Mouse (Mus musculus): ENCODE results near the gene Pgam5.

The Pgam5 gene

GRCm38 (mm10) chr5:110269141-110270101, at the start of gene Pgam5:
Gene Pgam5, minus strand, starts transcription at chr5:110269913.
- DNase-seq (ENCODE audit: low spot score), result peak; percentile 84

- no peak for DNase-seq (ENCODE audit: low spot score)
Measured at GRCm38 (mm10) chr5:110313127-110313526, 43.4 kb upstream of the Pgam5 start.

- DNase-seq (ENCODE audit: low spot score), result no peak
Measured at GRCm38 (mm10) chr5:110308861-110309260, 39.1 kb upstream of the Pgam5 start.

GRCm38 (mm10) chr5:110300591-110300990, 30.9 kb upstream of the Pgam5 start:
- no peak for DNase-seq (ENCODE audit: low spot score)

GRCm38 (mm10) chr5:110296637-110297036, 26.9 kb upstream of the Pgam5 start:
- no peak for DNase-seq (ENCODE audit: low spot score)

GRCm38 (mm10) chr5:110291649-110292048, 21.9 kb upstream of the Pgam5 start:
- DNase-seq (ENCODE audit: low spot score), result no peak

GRCm38 (mm10) chr5:110287084-110287475, 17.4 kb upstream of the Pgam5 start:
- DNase-seq (ENCODE audit: low spot score), result no peak

DNA sequence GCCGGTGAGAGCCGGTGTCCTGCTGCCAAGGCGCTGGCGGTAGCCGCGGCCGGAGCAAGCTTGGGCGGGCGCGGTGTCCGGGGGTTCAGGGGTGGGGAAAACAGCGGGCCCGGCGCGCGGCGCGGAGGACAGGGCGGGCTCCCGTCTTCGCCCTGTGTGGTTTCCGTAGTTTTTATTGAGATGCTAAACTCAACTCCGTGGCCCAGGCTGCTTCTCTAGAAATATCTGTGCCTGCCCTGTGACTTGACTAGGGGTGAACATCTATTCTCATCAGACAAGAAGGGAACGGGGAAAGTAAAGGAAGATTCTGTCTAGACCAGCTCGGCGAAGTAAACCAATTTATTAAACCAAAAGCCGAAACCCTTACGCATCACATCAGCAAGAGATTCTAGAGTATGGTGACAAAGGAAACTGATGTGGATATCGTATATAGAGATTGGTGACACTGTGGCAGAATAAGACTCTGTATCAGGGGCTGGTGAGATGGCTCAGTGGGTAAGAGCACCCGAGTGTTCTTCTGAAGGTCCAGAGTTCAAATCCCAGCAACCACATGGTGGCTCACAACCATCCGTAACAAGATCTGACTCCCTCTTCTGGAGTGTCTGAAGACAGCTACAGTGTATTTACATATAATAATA, 16.9 kb upstream of the Pgam5 start:
- no peak for DNase-seq (ENCODE audit: low spot score)

- peak; percentile 93 for DNase-seq (ENCODE audit: low spot score)
Measured at GRCm38 (mm10) chr5:110285770-110286445, 16.2 kb upstream of the Pgam5 start, which contains the start of the genes Pxmp2 and Pole. Gene Pxmp2, minus strand, starts transcription at chr5:110286186. Gene Pole, plus strand, starts transcription at chr5:110286306.

DNA sequence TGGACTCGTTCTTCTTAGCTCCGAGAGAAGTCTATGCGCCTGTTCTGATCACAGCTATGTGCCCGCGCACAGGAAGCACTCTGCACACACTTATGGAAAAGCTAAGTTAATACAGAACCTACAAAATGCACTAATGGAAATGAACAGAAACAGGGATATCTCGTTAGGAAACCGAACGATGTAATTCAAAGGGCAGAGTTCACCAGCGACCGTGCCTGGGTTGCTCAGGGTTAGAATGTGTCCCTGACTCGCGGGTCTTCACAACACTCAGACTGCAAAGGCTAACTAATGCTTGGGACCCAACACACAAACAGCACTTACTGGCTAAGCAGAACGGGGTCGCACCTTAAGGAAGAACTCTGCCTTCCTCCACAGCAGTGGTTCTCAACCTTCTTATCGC, 15.4 kb upstream of the Pgam5 start:
- DNase-seq (ENCODE audit: low spot score), result no peak

- peak; percentile 60 for DNase-seq (ENCODE audit: low spot score)
Measured at GRCm38 (mm10) chr5:110284536-110284935, 14.8 kb upstream of the Pgam5 start.

DNA sequence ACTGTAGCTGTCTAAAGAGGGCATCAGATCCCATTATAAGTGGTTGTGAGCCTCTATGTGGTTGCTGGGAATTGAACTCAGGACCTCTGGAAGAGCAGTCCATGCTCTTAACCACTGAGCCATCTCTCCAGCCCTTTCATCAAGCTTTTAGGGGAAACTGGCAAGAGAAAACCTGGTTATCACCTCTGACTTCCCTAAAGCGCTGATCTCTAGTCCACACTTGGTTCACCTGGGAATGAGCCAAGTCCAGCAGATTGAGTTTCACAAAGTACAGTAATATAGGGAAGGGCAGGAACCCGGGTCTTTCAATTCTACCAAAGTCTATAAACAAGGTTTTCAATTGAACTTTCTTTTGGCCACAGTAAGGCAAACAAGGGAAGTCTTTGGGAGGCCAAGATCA, 12.3 kb upstream of the Pgam5 start:
- DNase-seq (ENCODE audit: low spot score), result no peak

- no peak for DNase-seq (ENCODE audit: low spot score)
Measured at GRCm38 (mm10) chr5:110276910-110277309, 7.2 kb upstream of the Pgam5 start.

GRCm38 (mm10) chr5:110276391-110276790, 6.7 kb upstream of the Pgam5 start:
- no peak for DNase-seq (ENCODE audit: low spot score)

DNA sequence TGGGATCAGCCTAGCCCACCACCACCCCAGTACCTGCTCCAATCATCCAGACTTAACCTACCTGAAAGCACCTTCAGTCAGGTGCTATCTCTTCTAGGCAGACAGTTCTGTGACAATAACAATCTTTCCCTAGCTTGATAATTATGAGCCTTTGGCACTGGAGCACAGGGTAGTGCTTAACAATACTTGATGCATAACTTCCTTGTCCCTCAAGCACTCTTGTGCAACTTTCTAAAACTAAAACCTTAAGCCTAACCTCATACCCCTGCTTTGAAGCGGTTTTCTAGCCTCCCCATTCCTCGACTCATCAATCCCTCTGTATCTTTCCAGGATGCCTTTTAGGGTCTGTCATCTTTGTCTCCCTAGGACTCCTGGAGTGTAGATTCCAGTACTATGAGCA, 5.1 kb upstream of the Pgam5 start:
- no peak for DNase-seq (ENCODE audit: low spot score)

GRCm38 (mm10) chr5:110274147-110274546, 4.4 kb upstream of the Pgam5 start:
- no peak for DNase-seq (ENCODE audit: low spot score)

DNA sequence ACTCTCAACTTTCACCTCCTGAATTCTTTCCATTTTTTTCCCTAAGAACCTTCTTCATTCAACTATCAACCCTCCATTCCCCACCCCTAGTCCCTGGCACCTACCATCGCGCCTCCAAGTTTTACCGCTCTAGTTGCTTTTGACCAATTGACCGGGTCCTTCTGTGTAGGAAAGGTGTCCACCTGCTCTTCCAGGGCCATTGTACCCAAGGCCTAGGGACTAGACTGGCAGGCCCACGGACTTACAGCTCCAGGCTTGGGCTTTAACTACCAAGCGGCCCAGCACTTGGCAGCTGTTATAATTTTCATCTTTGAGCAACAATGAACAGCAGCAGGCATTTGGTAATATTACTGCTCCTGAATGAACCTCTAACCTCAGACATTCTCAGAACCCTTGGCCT, 529 bp upstream of the Pgam5 start:
- no peak for DNase-seq (ENCODE audit: low spot score)

- no peak for DNase-seq (ENCODE audit: low spot score)
Measured at GRCm38 (mm10) chr5:110266941-110267340, 2.8 kb downstream of the Pgam5 start.

DNA sequence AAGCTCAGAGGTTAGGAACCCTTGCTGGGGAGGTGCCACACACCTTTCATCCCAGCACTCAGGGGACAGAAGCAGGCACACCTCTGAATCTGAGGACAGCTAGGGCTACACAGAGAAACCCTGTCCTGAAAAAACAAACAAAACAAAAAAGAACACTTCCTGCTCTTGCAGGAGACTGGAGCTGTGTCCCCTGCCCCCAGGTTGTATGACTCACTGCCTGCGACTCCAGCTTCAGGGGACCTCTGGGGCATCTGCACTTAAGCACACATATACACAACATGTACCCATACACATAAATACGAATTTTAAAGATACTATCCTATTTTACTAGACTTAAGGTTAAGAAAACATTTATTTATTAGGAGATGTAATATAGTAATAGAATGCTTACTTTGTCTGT, 25.6 kb downstream of the Pgam5 start:
- no peak for DNase-seq (ENCODE audit: low spot score)

GRCm38 (mm10) chr5:110232346-110232745, 37.4 kb downstream of the Pgam5 start:
- peak; percentile 3 for DNase-seq (ENCODE audit: low spot score)

GRCm38 (mm10) chr5:110231638-110232037, 38.1 kb downstream of the Pgam5 start:
- no peak for DNase-seq (ENCODE audit: low spot score)

GRCm38 (mm10) chr5:110230780-110231461, 38.8 kb downstream of the Pgam5 start, which contains the start of gene Ankle2:
Gene Ankle2, plus strand, starts transcription at chr5:110231004.
- peak; percentile 92 for DNase-seq (ENCODE audit: low spot score)

Data from lung, postnatal 25 days (tissue).